Mouse (Mus musculus) liver, embryonic 16.5 days (tissue): ENCODE results near the gene Slc25a41. TPM values are rescaled to one million over a fixed set of nuclear protein-coding genes. Genes with fewer than 3 reads are reported as not detected.
"Not testable (repeated sequence)": the region's sequence is repeated elsewhere in the genome, so short reads cannot be mapped to it uniquely, and the experiment has no call there.

ENCODE experiments used
- ATAC-seq: fragments of 200-750 bp; cut with Nextera tagmentation; 2 replicates; pipeline ENCODE4 v1.8.0; 2017; ENCODE audit warnings: low read depth, mild to moderate bottlenecking, moderate number of reproducible peaks, moderate library complexity
- H3K27ac ChIP-seq: fragments of 300-500 bp; sonication (generic); 2 replicates; pipeline ENCODE4 v1.5.1; 2014; ENCODE audit warnings: mild to moderate bottlenecking, low read length
- H3K27me3 ChIP-seq: fragments of 300-500 bp; sonication (generic); 2 replicates; pipeline ENCODE4 v1.6.1; 2014; ENCODE audit warnings: low read depth, low read length, mixed read lengths; ENCODE audit not compliant: control insufficient read depth, insufficient read depth
- H3K36me3 ChIP-seq: fragments of 300-500 bp; sonication (generic); 2 replicates; pipeline ENCODE4 v1.6.1; 2014; ENCODE audit warnings: mild to moderate bottlenecking; ENCODE audit not compliant: control insufficient read depth, insufficient read depth
- H3K4me1 ChIP-seq: fragments of 300-500 bp; sonication (generic); 2 replicates; pipeline ENCODE4 v1.6.1; 2014; ENCODE audit warnings: low read depth, low read length, mixed read lengths; ENCODE audit not compliant: control insufficient read depth
- H3K4me2 ChIP-seq: fragments of 300-500 bp; sonication (generic); 2 replicates; pipeline ENCODE4 v1.6.1; 2014; ENCODE audit warnings: low read depth, low read length, mixed read lengths
- H3K4me3 ChIP-seq: fragments of 300-500 bp; sonication (generic); 2 replicates; pipeline ENCODE4 v1.5.1; 2014; ENCODE audit warnings: low read depth, mild to moderate bottlenecking, low read length
- H3K9ac ChIP-seq: fragments of 300-500 bp; sonication (generic); 2 replicates; pipeline ENCODE4 v1.6.1; 2014; ENCODE audit warnings: low read depth, low read length
- H3K9me3 ChIP-seq: fragments of 300-500 bp; sonication (generic); replicated peaks from 2 replicates; pipeline ENCODE4 v1.6.1; 2016; ENCODE audit warnings: low read length; ENCODE audit not compliant: control insufficient read depth
- WGBS: fragments of 180-500 bp; shearing (Covaris S2); extraction: QIAGEN DNeasy Blood & Tissue Kit; methylation state at CpG from one replicate; pipeline ENCODE4 v1.1.7; 2014; ENCODE audit not compliant: insufficient replicate concordance; 5-methylcytosine and 5-hydroxymethylcytosine counted together
- polyA plus RNA-seq: library from polyadenylated mRNA; unstranded; fragments of >200 nt; fragmentation: Nextera tagmentation; extraction: Ambion mirVana; gene quantifications from 2 replicates; pipeline ENCODE4 v1.2.1, GENCODE M21; 2015

The Slc25a41 gene
- polyA plus RNA-seq, 1 experiment from 2014 or later = not detected

DNA sequence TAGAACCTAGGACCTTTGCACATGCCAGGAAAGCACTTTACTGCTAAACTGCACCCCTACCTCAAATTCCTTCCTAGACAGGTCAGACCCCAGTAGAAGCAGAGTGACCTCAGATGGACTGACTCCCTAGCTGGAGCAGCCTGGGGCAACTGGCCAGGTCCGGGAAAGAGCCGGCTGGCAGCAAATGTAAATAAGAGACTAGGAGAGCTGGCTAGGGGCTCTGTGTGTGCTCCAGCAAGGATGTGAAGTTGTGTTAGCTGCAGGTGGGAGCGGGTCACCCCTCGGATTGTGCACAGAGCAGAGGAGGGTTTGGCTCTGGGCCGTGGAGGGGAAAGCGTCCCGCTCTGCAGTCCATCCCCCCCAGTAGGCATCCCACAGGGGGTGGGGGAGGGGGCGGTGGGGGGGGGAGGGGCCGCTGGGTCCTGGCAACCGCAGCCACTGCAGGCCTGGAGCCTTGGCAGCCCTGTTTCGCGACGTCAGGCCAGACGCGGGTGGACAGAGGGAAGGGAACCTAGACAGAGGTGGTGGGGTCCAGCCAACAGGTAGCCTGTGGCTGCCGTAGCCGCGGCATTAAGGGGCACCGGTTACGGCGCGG lies 17.5 kb upstream of the Slc25a41 start, which contains the start of gene Crb3:
Crb3 (plus strand) TSS at position 215 of the 595 bp plus-strand sequence.
- ATAC-seq = no peak
- peak within 1 kb of the TSS; percentile 90 for H3K4me2 ChIP-seq
- no peaks in the 10 kb centered on the region for H3K9me3 ChIP-seq
- H3K4me3 ChIP-seq = peak within 1 kb of the TSS; percentile 65
- H3K9ac ChIP-seq = peak within 1 kb of the TSS; percentile 63
- peaks cover 45% of the 10 kb centered on the region for H3K27me3 ChIP-seq
- H3K36me3 ChIP-seq = no peaks in the 10 kb centered on the region
- H3K4me1 ChIP-seq = peaks cover 19% of the 10 kb centered on the region
- 4% methylated on average over 21 of the region's 22 CpGs for WGBS
- peak within 1 kb of the TSS; percentile 75 for H3K27ac ChIP-seq

DNA sequence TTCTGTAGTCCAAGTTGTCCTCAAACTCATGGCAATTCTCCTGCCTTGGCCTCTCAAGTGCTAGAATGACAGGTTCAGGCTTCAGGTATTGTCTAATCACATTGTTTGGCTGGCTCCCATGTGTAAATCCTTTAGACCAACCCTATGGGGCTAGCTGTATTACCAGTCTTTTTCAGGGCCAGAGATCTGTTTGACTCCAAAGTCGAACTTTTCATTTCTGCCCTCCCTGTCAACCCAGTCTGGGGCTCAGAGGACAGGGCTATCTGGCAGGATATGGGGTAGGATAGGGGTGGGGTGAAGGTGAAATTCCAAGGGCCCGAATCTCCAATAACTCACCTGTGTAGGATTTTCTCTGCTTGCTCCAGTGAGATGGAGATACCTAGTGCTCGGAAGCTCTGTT lies 14.8 kb upstream of the Slc25a41 start:
- Histone ChIP-seq H3K9me3 (no peaks in the 10 kb centered on the region), H3K27me3 (peaks cover 21% of the 10 kb centered on the region), H3K4me1 (peaks cover 12% of the 10 kb centered on the region), H3K36me3 (peaks cover 8% of the 10 kb centered on the region), H3K27ac (peak overlapping the region; percentile 21; the same call in 1 of the 2 replicates), H3K4me2 (no peak overlapping the region), H3K4me3 (no peak overlapping the region), H3K9ac (no peak overlapping the region)
- WGBS = 48% methylated on average over 3 of the region's 3 CpGs
- ATAC-seq = peak; percentile 34

DNA sequence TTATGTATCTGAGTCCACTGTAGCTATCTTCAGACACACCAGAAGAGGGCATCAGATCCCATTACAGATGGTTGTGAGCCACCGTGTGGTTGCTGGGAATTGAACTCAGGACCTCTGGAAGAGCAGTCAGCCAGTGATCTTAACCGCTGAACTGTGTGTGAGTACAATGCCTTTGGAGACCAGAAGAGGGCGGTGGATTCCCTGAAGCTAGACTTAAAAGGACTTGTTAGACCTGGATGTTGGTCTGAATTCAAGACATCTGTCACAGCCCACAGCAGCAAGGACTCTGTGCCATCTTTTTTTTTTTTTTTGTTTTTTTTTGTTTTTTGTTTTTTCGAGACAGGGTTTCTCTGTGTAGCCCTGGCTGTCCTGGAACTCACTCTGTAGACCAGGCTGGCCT lies 10.2 kb upstream of the Slc25a41 start:
- not testable (repeated sequence) for H3K27ac ChIP-seq, H3K4me2 ChIP-seq, H3K4me3 ChIP-seq, H3K4me1 ChIP-seq, H3K9me3 ChIP-seq, H3K27me3 ChIP-seq, H3K9ac ChIP-seq, ATAC-seq, H3K36me3 ChIP-seq
- 54% methylated on average over 4 of the region's 4 CpGs for WGBS

DNA sequence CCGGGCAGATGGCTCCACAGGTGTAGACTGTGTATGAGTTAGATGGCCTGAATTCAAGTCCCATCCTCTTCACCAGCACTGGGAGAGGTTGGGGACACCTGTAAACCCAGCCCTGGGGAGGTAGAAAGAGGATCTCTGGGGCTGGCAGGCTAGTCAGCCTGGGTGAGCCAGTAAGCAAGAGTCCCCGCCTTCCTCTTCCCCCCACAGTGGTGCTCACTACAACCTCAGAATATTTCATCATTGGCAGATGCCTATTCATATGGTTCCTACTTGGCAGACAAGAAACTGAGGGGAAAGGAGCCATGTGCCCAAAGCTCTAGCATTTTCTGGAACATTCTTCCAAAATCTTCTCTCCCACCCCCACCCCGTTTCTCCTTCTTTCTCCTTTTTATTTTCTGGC lies 7.4 kb upstream of the Slc25a41 start:
- Histone ChIP-seq H3K36me3 (peaks cover 8% of the 10 kb centered on the region), H3K27ac (no peak overlapping the region), H3K4me3 (no peak overlapping the region), H3K4me1 (no peaks in the 10 kb centered on the region), H3K9ac (no peak overlapping the region), H3K4me2 (no peak overlapping the region), H3K27me3 (no peaks in the 10 kb centered on the region), H3K9me3 (no peaks in the 10 kb centered on the region)
- ATAC-seq = no peak
- WGBS = 52% methylated on average over 3 of the region's 3 CpGs

DNA sequence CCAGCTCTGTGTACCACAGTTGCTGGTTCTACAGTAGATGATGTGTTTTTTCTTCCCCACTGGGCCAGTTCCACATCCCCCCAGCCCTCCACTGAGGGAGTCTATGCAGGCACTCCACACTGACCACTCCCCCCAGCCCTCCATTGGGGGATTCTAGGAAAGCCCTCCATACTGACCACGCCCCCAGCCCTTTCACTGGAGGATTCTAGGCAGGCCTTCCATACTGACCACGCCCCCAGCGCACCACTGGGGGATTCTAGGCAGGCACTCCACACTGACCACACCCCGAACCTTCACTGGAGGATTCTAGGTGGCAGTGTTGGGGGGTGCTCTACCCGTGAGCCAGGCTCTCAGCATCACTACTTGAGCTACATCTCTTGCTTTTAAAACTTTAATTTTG lies 6.0 kb upstream of the Slc25a41 start:
- Histone ChIP-seq H3K27ac (no peak overlapping the region), H3K4me2 (no peak overlapping the region), H3K4me3 (no peak overlapping the region), H3K27me3 (no peaks in the 10 kb centered on the region), H3K9ac (no peak overlapping the region), H3K36me3 (peaks cover 3% of the 10 kb centered on the region), H3K4me1 (no peaks in the 10 kb centered on the region), H3K9me3 (no peaks in the 10 kb centered on the region)
- ATAC-seq = no peak
- 44% methylated on average over 5 of the region's 5 CpGs for WGBS

- Histone ChIP-seq H3K36me3 (no peaks in the 10 kb centered on the region), H3K4me2 (no peak overlapping the region), H3K27me3 (peaks cover 6% of the 10 kb centered on the region; the same call in 1 of the 2 replicates), H3K9ac (no peak overlapping the region), H3K9me3 (no peaks in the 10 kb centered on the region), H3K27ac (no peak overlapping the region), H3K4me3 (no peak overlapping the region), H3K4me1 (no peaks in the 10 kb centered on the region)
- WGBS = 34% methylated on average over 8 of the region's 8 CpGs
- no peak for ATAC-seq
These were observed 2.5 kb downstream of the Slc25a41 start for GRCm38 (mm10) chr17:57038978-57039377.

- ATAC-seq = no peak
- H3K27ac ChIP-seq = no peak overlapping the region
- H3K9me3 ChIP-seq = no peaks in the 10 kb centered on the region
- no peak overlapping the region; the same call in 1 of the 2 replicates for H3K9ac ChIP-seq
- no peak overlapping the region for H3K4me3 ChIP-seq
- peaks cover 9% of the 10 kb centered on the region for H3K36me3 ChIP-seq
- H3K4me1 ChIP-seq = peaks cover 34% of the 10 kb centered on the region
- 75% methylated on average over 4 of the region's 4 CpGs for WGBS
- H3K27me3 ChIP-seq = no peaks in the 10 kb centered on the region
- H3K4me2 ChIP-seq = peak overlapping the region; percentile 96
These were observed 8.6 kb downstream of the Slc25a41 start for GRCm38 (mm10) chr17:57032854-57033253.

DNA sequence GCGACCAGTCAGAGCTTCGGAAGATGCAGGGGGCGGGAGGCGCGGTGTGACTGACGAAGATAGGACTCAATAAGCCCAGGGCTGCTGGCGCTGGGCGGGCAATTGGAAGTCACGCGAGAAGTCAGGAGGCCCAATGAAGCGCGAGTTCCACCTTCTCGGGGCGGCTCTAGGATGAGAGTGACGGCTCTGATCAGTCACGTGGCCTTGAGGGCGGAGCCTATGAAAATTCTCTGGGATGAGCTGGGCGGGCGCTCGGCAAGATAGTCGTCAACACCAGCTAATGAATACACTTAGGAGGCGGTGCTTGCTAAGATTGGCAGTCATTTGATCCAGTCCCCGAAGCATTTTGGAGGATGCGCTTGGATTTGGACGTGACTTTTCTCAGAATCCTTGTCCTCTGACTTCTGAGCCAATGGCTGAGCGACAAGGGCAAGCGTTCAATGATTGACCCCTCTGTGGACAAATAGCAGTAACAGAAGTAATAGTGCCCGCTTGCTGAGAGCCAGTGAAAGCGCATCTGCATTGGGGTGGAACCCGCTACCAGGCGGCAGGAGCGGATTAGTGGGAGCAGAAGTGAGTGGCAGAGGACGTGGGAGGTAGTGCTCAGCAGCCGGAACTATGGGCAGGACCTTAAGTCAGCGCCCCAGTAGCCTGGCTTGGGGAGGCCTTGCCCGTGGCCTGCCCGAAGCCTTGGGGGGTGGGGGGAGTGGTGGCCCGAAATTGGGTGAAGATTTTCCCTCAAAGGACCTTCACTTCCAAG lies 9.6 kb downstream of the Slc25a41 start:
- Histone ChIP-seq H3K4me3 (peak overlapping the region; percentile 96), H3K9ac (peak overlapping the region; percentile 76), H3K4me1 (peaks cover 44% of the 10 kb centered on the region), H3K4me2 (peak overlapping the region; percentile 96), H3K27ac (peak overlapping the region; percentile 93), H3K27me3 (no peaks in the 10 kb centered on the region), H3K36me3 (peaks cover 18% of the 10 kb centered on the region), H3K9me3 (no peaks in the 10 kb centered on the region)
- WGBS = under 1% methylated on average over 38 of the region's 38 CpGs
- peak; percentile 86 for ATAC-seq
